Mouse (Mus musculus): ENCODE data around the gene C1ql4. TPM values are rescaled to one million over a fixed set of nuclear protein-coding genes. Genes with fewer than 3 reads are reported as not detected.

C1ql4 gene
- polyA plus RNA-seq (2016; fragmentation: Nextera tagmentation; extraction: Ambion mirVana) = 18.4 and 18.7 TPM in 2 replicates

- Histone ChIP-seq H3K9ac (peak within 1 kb of the TSS; percentile 53), H3K27ac (peak within 1 kb of the TSS; percentile 32), H3K9me3 (replicated peaks) (no peaks in the 10 kb centered on the region), H3K4me1 (peaks cover 41% of the 10 kb centered on the region), H3K36me3 (peaks cover 6% of the 10 kb centered on the region), H3K27me3 (peaks cover 84% of the 10 kb centered on the region), H3K4me3 (peak within 1 kb of the TSS; percentile 34), H3K4me2 (replicated peaks) (peak within 1 kb of the TSS; percentile 51)
- no peak for ATAC-seq (ENCODE audit: low FRiP score)
- WGBS = 9% methylated on average over 60 of the region's 60 CpGs
These were observed at the start of gene C1ql4 for GRCm38 (mm10) chr15:99087253-99088075. TSS of gene C1ql4 (minus strand) at chr15:99087817.

GRCm38 (mm10) chr15:99129956-99130910 is 42.6 kb upstream of the C1ql4 start:
- 71% methylated on average over 22 of the region's 22 CpGs for WGBS
- H3K4me1 ChIP-seq = peaks cover 33% of the 10 kb centered on the region
- ATAC-seq (ENCODE audit: low FRiP score) = no peak

GRCm38 (mm10) chr15:99129441-99129840 is 41.8 kb upstream of the C1ql4 start:
- peaks cover 33% of the 10 kb centered on the region for H3K4me1 ChIP-seq
- no peak overlapping the region for H3K27ac ChIP-seq
- no peaks in the 10 kb centered on the region for H3K27me3 ChIP-seq
- H3K9ac ChIP-seq = 0 out of 2 replicates have a peak overlapping the region, but pooled peaks have one; percentile 14
- no peak overlapping the region for H3K4me3 ChIP-seq
- H3K36me3 ChIP-seq = no peaks in the 10 kb centered on the region; the same call in 1 of the 2 replicates
- no peak overlapping the region for H3K4me2 ChIP-seq (replicated peaks)
- ATAC-seq (ENCODE audit: low FRiP score) = no peak
- 61% methylated on average over 11 of the region's 11 CpGs for WGBS
- H3K9me3 ChIP-seq (replicated peaks) = no peaks in the 10 kb centered on the region

More at GRCm38 (mm10) chr15:99129956-99130910, 42.6 kb upstream of the C1ql4 start:
- no peak overlapping the region for H3K4me2 ChIP-seq (replicated peaks)
- no peaks in the 10 kb centered on the region for H3K27me3 ChIP-seq
- H3K36me3 ChIP-seq = no peaks in the 10 kb centered on the region; the same call in 1 of the 2 replicates
- peak overlapping the region; percentile 40; the same call in 1 of the 2 replicates for H3K27ac ChIP-seq
- H3K9me3 ChIP-seq (replicated peaks) = no peaks in the 10 kb centered on the region
- no peak overlapping the region for H3K4me3 ChIP-seq
- H3K9ac ChIP-seq = 0 out of 2 replicates have a peak overlapping the region, but pooled peaks have one; percentile 14

GRCm38 (mm10) chr15:99127851-99128522 is 40.4 kb upstream of the C1ql4 start:
- Histone ChIP-seq H3K36me3 (no peaks in the 10 kb centered on the region), H3K4me2 (replicated peaks) (peak overlapping the region; percentile 71), H3K9ac (peak overlapping the region; percentile 91), H3K27me3 (no peaks in the 10 kb centered on the region), H3K27ac (no peak overlapping the region), H3K4me3 (peak overlapping the region; percentile 76), H3K4me1 (peaks cover 33% of the 10 kb centered on the region), H3K9me3 (replicated peaks) (no peaks in the 10 kb centered on the region)
- no peak for ATAC-seq (ENCODE audit: low FRiP score)
- WGBS = 56% methylated on average over 6 of the region's 6 CpGs

GRCm38 (mm10) chr15:99126816-99127365 is 39.3 kb upstream of the C1ql4 start:
- ATAC-seq (ENCODE audit: low FRiP score) = peak; percentile 39
- Histone ChIP-seq H3K27me3 (no peaks in the 10 kb centered on the region), H3K27ac (peak overlapping the region; percentile 97), H3K36me3 (no peaks in the 10 kb centered on the region), H3K4me3 (peak overlapping the region; percentile 76), H3K4me2 (replicated peaks) (peak overlapping the region; percentile 71), H3K9ac (peak overlapping the region; percentile 91), H3K9me3 (replicated peaks) (no peaks in the 10 kb centered on the region), H3K4me1 (peaks cover 33% of the 10 kb centered on the region)
- WGBS = under 1% methylated on average over 35 of the region's 35 CpGs

GRCm38 (mm10) chr15:99126081-99126815 is 38.6 kb upstream of the C1ql4 start:
- Histone ChIP-seq H3K4me2 (replicated peaks) (peak overlapping the region; percentile 71), H3K4me1 (peaks cover 33% of the 10 kb centered on the region), H3K36me3 (no peaks in the 10 kb centered on the region), H3K4me3 (peak overlapping the region; percentile 76), H3K27me3 (no peaks in the 10 kb centered on the region), H3K9me3 (replicated peaks) (no peaks in the 10 kb centered on the region), H3K9ac (peak overlapping the region; percentile 91), H3K27ac (peak overlapping the region; percentile 97)
- under 1% methylated on average over 100 of the region's 115 CpGs for WGBS
- peak; percentile 89 for ATAC-seq (ENCODE audit: low FRiP score)

- Histone ChIP-seq H3K36me3 (no peaks in the 10 kb centered on the region), H3K9ac (peak within 1 kb of the TSS; percentile 91), H3K27ac (peak within 1 kb of the TSS; percentile 97), H3K9me3 (replicated peaks) (no peaks in the 10 kb centered on the region), H3K4me3 (peak within 1 kb of the TSS; percentile 76), H3K27me3 (no peaks in the 10 kb centered on the region), H3K4me2 (replicated peaks) (peak within 1 kb of the TSS; percentile 71), H3K4me1 (peaks cover 31% of the 10 kb centered on the region)
- WGBS = 1% methylated on average over 12 of the region's 12 CpGs
- no peak for ATAC-seq (ENCODE audit: low FRiP score)
These were observed 38.1 kb upstream of the C1ql4 start, which contains the start of gene Spats2 for GRCm38 (mm10) chr15:99125711-99126080. TSS of gene Spats2 (plus strand) at chr15:99125916.

- 87% methylated on average over 2 of the region's 2 CpGs for WGBS
- Histone ChIP-seq H3K4me3 (no peak overlapping the region), H3K4me2 (replicated peaks) (no peak overlapping the region), H3K27ac (no peak overlapping the region), H3K27me3 (no peaks in the 10 kb centered on the region), H3K36me3 (no peaks in the 10 kb centered on the region), H3K4me1 (peaks cover 9% of the 10 kb centered on the region; the same call in 1 of the 2 replicates), H3K9me3 (replicated peaks) (no peaks in the 10 kb centered on the region), H3K9ac (no peak overlapping the region)
- ATAC-seq (ENCODE audit: low FRiP score) = no peak
These were observed 35.0 kb upstream of the C1ql4 start for GRCm38 (mm10) chr15:99122642-99123041.

- no peak for ATAC-seq (ENCODE audit: low FRiP score)
- 14% methylated on average over 11 of the region's 11 CpGs for WGBS
- no peak overlapping the region for H3K4me3 ChIP-seq
These were observed 33.2 kb upstream of the C1ql4 start for GRCm38 (mm10) chr15:99120814-99121213.

GRCm38 (mm10) chr15:99116539-99116938 is 28.9 kb upstream of the C1ql4 start:
- Histone ChIP-seq H3K27me3 (no peaks in the 10 kb centered on the region), H3K4me2 (replicated peaks) (no peak overlapping the region), H3K36me3 (no peaks in the 10 kb centered on the region), H3K9me3 (replicated peaks) (no peaks in the 10 kb centered on the region), H3K4me1 (peaks cover 4% of the 10 kb centered on the region; the same call in 1 of the 2 replicates), H3K27ac (no peak overlapping the region), H3K9ac (no peak overlapping the region), H3K4me3 (no peak overlapping the region)
- WGBS = 76% methylated on average over 11 of the region's 11 CpGs
- no peak for ATAC-seq (ENCODE audit: low FRiP score)

More at GRCm38 (mm10) chr15:99120814-99121213, 33.2 kb upstream of the C1ql4 start:
- H3K9me3 ChIP-seq (replicated peaks) = no peaks in the 10 kb centered on the region
- no peaks in the 10 kb centered on the region for H3K27me3 ChIP-seq
- no peak overlapping the region for H3K27ac ChIP-seq
- peaks cover 9% of the 10 kb centered on the region; the same call in 1 of the 2 replicates for H3K4me1 ChIP-seq
- no peaks in the 10 kb centered on the region for H3K36me3 ChIP-seq
- no peak overlapping the region for H3K9ac ChIP-seq
- 0 out of 2 replicates have a peak overlapping the region, but pooled peaks have one; percentile 1 for H3K4me2 ChIP-seq (replicated peaks)

GRCm38 (mm10) chr15:99115065-99115423 is 27.4 kb upstream of the C1ql4 start:
- Histone ChIP-seq H3K27ac (no peak overlapping the region), H3K4me2 (replicated peaks) (no peak overlapping the region), H3K9me3 (replicated peaks) (no peaks in the 10 kb centered on the region), H3K9ac (no peak overlapping the region), H3K4me3 (no peak overlapping the region), H3K36me3 (no peaks in the 10 kb centered on the region), H3K4me1 (no peaks in the 10 kb centered on the region), H3K27me3 (no peaks in the 10 kb centered on the region)
- WGBS = 88% methylated on average over 7 of the region's 7 CpGs
- no peak for ATAC-seq (ENCODE audit: low FRiP score)

Data from hindbrain, embryonic 12.5 days (tissue).